Mouse (Mus musculus) neutrophil, adult 83 days (primary cell): ENCODE results near the gene Gm3512. TPM values are rescaled to one million over a fixed set of nuclear protein-coding genes. Genes with fewer than 3 reads are reported as not detected.

Experiments
- total RNA-seq, 2 experiments: library from RNA; stranded (reverse); gene quantifications; one replicate each; pipeline ENCODE4 v1.2.4; 2023

Gene Gm3512
- total RNA-seq, result not detected

GRCm38 (mm10) chr14:7174483-7174971 is at the start of gene Gm3512:
TSS of gene Gm3512 (minus strand) at chr14:7174533.

GRCm38 (mm10) chr14:7194440-7194839 is 20.1 kb upstream of the Gm3512 start, which contains the start of gene Gm16434:
TSS of gene Gm16434 (minus strand) at chr14:7194540.

GRCm38 (mm10) chr14:7125312-7125711 is 49.0 kb downstream of the Gm3512 start, which contains the start of gene Gm6676:
TSS of gene Gm6676 (minus strand) at chr14:7125412.

Other genes with a start within 250 kb of the Gm3512 start
- gene Gm6356, start 200.7 kb downstream of the Gm3512 start, total RNA-seq, result not detected
- not detected for gene Gm10406, start 147.1 kb downstream of the Gm3512 start, total RNA-seq
- gene Gm3685, start 129.6 kb downstream of the Gm3512 start, total RNA-seq, result not detected
- not detected for gene Gm3696, start 73.9 kb downstream of the Gm3512 start, total RNA-seq
- not detected for gene Gm6676, start 49.1 kb downstream of the Gm3512 start, total RNA-seq
- not detected for gene Gm16434, start 20.0 kb upstream of the Gm3512 start, total RNA-seq
- gene Gm3727, start 90.2 kb upstream of the Gm3512 start, total RNA-seq, result not detected
- not detected for gene Gm3739, start 140.5 kb upstream of the Gm3512 start, total RNA-seq
- gene Gm5797, start 157.9 kb upstream of the Gm3512 start, total RNA-seq, result not detected
- not detected for gene Gm8374, start 190.6 kb upstream of the Gm3512 start, total RNA-seq